Mouse (Mus musculus) forebrain, embryonic 13.5 days (tissue): Measurements from ENCODE around the gene Il13. TPM values are rescaled to one million over a fixed set of nuclear protein-coding genes. Genes with fewer than 3 reads are reported as not detected.

Experiments
- ATAC-seq: fragments of 200-750 bp; cut with Nextera tagmentation; 2 replicates; pipeline ENCODE4 v1.8.0; 2017
- H3K27ac ChIP-seq: fragments of 300-500 bp; sonication (generic); 2 replicates; pipeline ENCODE4 v1.5.1; 2015; ENCODE audit warnings: inconsistent platforms, mild to moderate bottlenecking, moderate library complexity
- H3K27me3 ChIP-seq: fragments of 300-500 bp; sonication (generic); 2 replicates; pipeline ENCODE4 v1.6.1; 2015; ENCODE audit warnings: mild to moderate bottlenecking, inconsistent platforms
- H3K36me3 ChIP-seq: fragments of 300-500 bp; sonication (generic); 2 replicates; pipeline ENCODE4 v1.6.1; 2015; ENCODE audit warnings: mild to moderate bottlenecking, inconsistent platforms; ENCODE audit not compliant: poor library complexity, severe bottlenecking
- H3K4me1 ChIP-seq: fragments of 300-500 bp; sonication (generic); 2 replicates; pipeline ENCODE4 v1.6.1; 2015; ENCODE audit warnings: inconsistent platforms
- H3K4me2 ChIP-seq: fragments of 300-500 bp; sonication (generic); 2 replicates; pipeline ENCODE4 v1.6.1; 2015; ENCODE audit warnings: inconsistent platforms, mild to moderate bottlenecking, moderate library complexity
- H3K4me3 ChIP-seq: fragments of 300-500 bp; sonication (generic); 2 replicates; pipeline ENCODE4 v1.5.1; 2015; ENCODE audit warnings: mild to moderate bottlenecking, inconsistent platforms
- H3K9ac ChIP-seq: fragments of 300-500 bp; sonication (generic); 2 replicates; pipeline ENCODE4 v1.6.1; 2015; ENCODE audit warnings: mild to moderate bottlenecking, inconsistent platforms
- H3K9me3 ChIP-seq: fragments of 300-500 bp; sonication (generic); replicated peaks from 2 replicates; pipeline ENCODE4 v1.6.1; 2016; ENCODE audit warnings: inconsistent platforms
- WGBS: fragments of 180-500 bp; shearing (Covaris S2); methylation state at CpG from one replicate; pipeline ENCODE4 v1.1.7; 2015; 5-methylcytosine and 5-hydroxymethylcytosine counted together
- polyA plus RNA-seq: library from polyadenylated mRNA; unstranded; fragments of >200 nt; fragmentation: Nextera tagmentation; extraction: Ambion mirVana; gene quantifications from 2 replicates; pipeline ENCODE4 v1.2.1, GENCODE M21; 2015

Gene Il13
- polyA plus RNA-seq, 1 experiment from 2014 or later = not detected

DNA sequence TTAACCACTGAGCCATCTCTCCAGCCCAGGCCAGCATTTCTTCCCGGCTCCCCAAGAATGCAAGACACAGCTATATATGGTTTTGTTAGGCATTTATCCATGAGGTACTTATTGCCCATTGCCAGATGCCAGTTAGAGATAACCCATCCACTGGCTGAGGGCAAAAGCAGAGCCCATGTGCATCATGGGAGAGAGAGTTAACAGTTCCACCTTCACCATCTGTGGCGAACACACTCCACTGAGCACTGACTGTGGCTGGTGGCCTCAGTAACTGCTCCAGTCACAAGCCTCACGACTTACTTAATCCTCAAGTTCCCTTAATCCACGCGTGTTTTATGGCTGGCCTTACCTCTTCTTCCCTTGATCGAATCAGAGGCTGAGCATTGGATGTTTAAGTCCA lies 25.3 kb downstream of the Il13 start:
- no peak for ATAC-seq
- Histone ChIP-seq H3K4me3 (no peak overlapping the region), H3K9me3 (no peaks in the 10 kb centered on the region), H3K36me3 (0 out of 2 replicates have a peak, but pooled peaks cover 3% of the 10 kb centered on the region), H3K4me1 (peaks cover 7% of the 10 kb centered on the region), H3K27ac (no peak overlapping the region), H3K9ac (no peak overlapping the region), H3K27me3 (no peaks in the 10 kb centered on the region), H3K4me2 (no peak overlapping the region)
- 81% methylated on average over 6 of the region's 6 CpGs for WGBS

DNA sequence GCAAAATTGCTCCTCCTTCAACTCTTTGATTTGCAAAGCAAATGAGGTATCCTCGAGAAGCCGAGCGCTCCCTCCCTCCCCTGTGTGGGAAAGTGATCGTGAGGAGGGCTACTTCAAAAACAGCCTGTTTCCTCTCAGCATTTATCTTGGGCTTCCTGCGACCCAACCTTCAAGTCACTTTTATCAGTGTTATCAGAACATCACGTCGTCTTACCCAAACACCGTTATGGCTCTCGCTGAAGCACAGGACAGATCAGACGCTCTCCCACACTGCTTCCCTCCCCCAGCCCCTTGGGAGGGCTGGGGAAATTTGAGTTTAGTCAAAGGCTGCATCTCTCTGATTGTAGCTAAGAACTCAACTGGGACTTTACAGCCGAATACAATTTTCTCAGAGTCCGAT lies 28.9 kb downstream of the Il13 start:
- H3K4me3 ChIP-seq = no peak overlapping the region
- WGBS = 9% methylated on average over 12 of the region's 12 CpGs

DNA sequence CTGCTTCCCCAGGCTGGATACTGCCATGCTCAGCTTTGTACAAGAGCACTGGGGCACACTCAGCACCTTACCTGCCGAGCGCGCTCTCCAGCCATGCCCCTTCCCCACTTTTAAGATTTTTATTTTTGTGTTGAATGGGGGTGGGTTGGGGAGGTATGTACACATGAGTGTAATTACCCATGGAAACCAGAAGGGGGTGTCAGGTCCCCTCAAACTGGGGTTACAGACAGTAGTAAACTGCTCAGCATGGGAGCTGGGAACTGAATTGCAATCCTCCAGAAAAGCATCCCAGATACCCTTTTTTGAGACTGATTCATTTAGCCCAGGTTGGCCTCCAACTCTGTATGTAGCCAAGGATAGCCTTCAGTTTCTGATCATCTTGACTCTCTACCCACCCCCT lies 29.5 kb downstream of the Il13 start:
- WGBS = 91% methylated on average over 3 of the region's 3 CpGs
- peaks cover 30% of the 10 kb centered on the region for H3K36me3 ChIP-seq

More for the DNA sequence above, 28.9 kb downstream of the Il13 start:
- Histone ChIP-seq H3K4me2 (peak overlapping the region; percentile 31), H3K9ac (no peak overlapping the region), H3K27ac (no peak overlapping the region), H3K4me1 (peaks cover 7% of the 10 kb centered on the region), H3K9me3 (no peaks in the 10 kb centered on the region), H3K27me3 (no peaks in the 10 kb centered on the region), H3K36me3 (peaks cover 23% of the 10 kb centered on the region)
- ATAC-seq = no peak

DNA sequence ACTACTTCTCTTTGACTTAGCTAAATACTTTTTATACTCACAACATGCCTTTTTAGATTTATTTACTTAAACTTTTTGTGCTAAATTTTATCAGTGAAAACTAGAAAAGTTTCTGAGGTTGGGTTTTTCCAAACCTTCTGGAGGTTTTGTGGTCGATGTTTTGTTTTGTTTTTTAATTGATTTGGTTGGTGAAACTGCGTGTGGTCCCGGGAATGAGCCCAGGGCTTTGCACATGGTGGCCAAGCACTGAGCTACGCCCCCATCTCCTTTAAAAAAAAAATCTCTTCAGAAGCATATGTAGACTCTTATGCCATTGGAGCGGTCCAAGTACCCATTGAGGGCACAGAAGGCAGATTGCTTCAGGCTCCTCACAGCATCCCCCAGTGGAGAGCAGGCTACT lies 43.4 kb downstream of the Il13 start:
- H3K27me3 ChIP-seq = no peaks in the 10 kb centered on the region
- no peaks in the 10 kb centered on the region for H3K9me3 ChIP-seq
- H3K36me3 ChIP-seq = peaks cover 91% of the 10 kb centered on the region
- H3K9ac ChIP-seq = no peak overlapping the region
- 94% methylated on average over 5 of the region's 5 CpGs for WGBS
- ATAC-seq = no peak
- H3K27ac ChIP-seq = no peak overlapping the region
- no peak overlapping the region for H3K4me2 ChIP-seq
- H3K4me3 ChIP-seq = no peak overlapping the region
- no peaks in the 10 kb centered on the region for H3K4me1 ChIP-seq

More for the DNA sequence above, 29.5 kb downstream of the Il13 start:
- Histone ChIP-seq H3K4me1 (peaks cover 7% of the 10 kb centered on the region), H3K9me3 (no peaks in the 10 kb centered on the region), H3K27ac (no peak overlapping the region), H3K4me2 (no peak overlapping the region), H3K27me3 (no peaks in the 10 kb centered on the region), H3K9ac (no peak overlapping the region), H3K4me3 (no peak overlapping the region)
- no peak for ATAC-seq

DNA sequence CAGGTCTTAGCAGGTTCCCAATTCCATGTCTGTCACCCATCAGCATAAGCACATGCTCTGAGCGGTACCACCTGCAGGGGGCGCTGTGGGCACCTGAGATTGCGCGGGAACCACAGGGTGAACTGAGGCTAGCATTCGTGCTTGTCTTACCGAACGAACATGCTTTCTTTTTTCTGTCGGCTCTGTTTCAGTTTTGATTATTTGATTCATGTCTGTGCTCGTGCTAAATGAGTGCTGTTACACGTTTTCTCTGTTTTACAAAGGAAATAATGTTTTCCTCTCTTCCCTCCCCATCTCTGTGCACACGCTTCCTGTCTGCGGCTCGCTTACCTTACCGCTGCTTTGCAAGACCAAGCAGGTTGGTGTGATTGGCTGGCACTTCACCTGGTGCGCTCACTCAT lies 44.1 kb downstream of the Il13 start:
- peaks cover 94% of the 10 kb centered on the region for H3K36me3 ChIP-seq
- H3K9me3 ChIP-seq = no peaks in the 10 kb centered on the region
- no peak overlapping the region for H3K9ac ChIP-seq
- no peak overlapping the region for H3K4me3 ChIP-seq
- 40% methylated on average over 15 of the region's 15 CpGs for WGBS
- H3K27me3 ChIP-seq = no peaks in the 10 kb centered on the region
- no peaks in the 10 kb centered on the region for H3K4me1 ChIP-seq
- H3K4me2 ChIP-seq = no peak overlapping the region
- no peak overlapping the region for H3K27ac ChIP-seq
- no peak for ATAC-seq

DNA sequence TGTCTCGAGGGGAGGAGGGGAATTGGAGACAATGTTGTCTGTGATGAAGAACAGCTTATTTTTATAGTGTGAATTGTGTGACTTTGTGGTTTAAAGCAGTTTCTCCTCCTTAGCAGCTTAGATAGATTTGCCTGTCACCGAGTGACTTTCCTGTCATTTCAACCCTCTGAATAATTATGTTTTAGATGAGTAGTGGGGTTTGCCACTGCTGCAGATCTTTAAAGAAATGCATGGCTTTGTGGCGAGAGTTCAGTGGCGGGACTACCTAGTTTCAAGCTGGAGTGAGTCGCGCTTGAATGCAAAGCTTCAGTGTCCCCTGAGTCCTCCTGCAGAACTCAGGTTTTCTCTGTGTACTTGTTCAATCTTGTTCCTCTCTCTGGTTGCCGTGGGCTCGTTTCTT lies 46.2 kb downstream of the Il13 start:
- H3K4me2 ChIP-seq = no peak overlapping the region
- H3K27ac ChIP-seq = no peak overlapping the region
- H3K9ac ChIP-seq = no peak overlapping the region
- 81% methylated on average over 8 of the region's 8 CpGs for WGBS
- H3K36me3 ChIP-seq = peaks cover 94% of the 10 kb centered on the region
- H3K9me3 ChIP-seq = no peaks in the 10 kb centered on the region
- H3K4me1 ChIP-seq = no peaks in the 10 kb centered on the region
- H3K27me3 ChIP-seq = no peaks in the 10 kb centered on the region
- no peak overlapping the region for H3K4me3 ChIP-seq
- no peak for ATAC-seq

DNA sequence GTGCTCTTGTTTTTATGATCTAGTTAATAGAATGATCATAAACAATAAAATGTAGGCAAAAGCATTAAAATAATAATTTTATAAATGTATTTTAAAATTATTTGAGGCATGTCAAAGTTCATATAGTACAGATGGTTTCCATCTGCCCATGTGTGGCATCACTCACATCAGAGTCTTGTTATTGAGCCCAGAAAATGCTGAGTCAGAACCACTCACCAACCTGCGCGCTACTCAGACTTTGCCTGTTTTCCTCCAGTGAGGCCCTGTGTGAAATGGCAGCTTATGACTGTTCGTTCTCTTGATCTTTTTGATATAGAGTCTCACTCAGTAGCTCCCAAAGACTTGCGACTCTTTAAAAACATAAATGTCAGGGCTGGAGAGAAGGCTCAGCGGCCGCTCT lies 49.0 kb downstream of the Il13 start:
- no peaks in the 10 kb centered on the region for H3K9me3 ChIP-seq
- no peak for ATAC-seq
- 97% methylated on average over 6 of the region's 6 CpGs for WGBS

DNA sequence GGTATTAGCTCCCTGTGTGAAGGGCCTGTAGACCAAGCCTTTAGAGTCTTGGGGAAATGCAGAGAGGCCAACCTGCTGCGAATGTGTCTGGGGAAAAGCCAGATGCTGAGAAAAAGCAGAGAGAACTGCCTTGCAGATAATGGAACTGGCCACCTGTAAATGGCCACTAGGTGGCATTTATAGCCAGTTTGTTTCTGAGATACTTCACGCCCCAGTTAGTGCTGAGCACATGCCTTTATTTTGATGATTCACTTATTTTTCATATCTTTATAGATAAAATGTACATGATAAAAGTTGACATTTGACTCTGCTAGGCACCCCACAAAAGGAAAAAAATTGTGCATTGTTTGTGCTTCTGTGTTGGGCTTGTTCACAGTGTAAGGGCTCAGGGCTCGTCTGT lies 49.7 kb downstream of the Il13 start:
- Histone ChIP-seq H3K36me3 (peaks cover 92% of the 10 kb centered on the region), H3K27ac (no peak overlapping the region), H3K4me3 (no peak overlapping the region), H3K9ac (no peak overlapping the region), H3K4me2 (no peak overlapping the region), H3K4me1 (no peaks in the 10 kb centered on the region), H3K9me3 (no peaks in the 10 kb centered on the region), H3K27me3 (no peaks in the 10 kb centered on the region)
- no peak for ATAC-seq
- WGBS = 63% methylated on average over 3 of the region's 3 CpGs

More for the DNA sequence above, 49.0 kb downstream of the Il13 start:
- H3K9ac ChIP-seq = no peak overlapping the region
- peaks cover 90% of the 10 kb centered on the region for H3K36me3 ChIP-seq
- H3K4me1 ChIP-seq = no peaks in the 10 kb centered on the region
- no peak overlapping the region for H3K27ac ChIP-seq
- no peaks in the 10 kb centered on the region for H3K27me3 ChIP-seq
- H3K4me2 ChIP-seq = no peak overlapping the region
- H3K4me3 ChIP-seq = no peak overlapping the region

DNA sequence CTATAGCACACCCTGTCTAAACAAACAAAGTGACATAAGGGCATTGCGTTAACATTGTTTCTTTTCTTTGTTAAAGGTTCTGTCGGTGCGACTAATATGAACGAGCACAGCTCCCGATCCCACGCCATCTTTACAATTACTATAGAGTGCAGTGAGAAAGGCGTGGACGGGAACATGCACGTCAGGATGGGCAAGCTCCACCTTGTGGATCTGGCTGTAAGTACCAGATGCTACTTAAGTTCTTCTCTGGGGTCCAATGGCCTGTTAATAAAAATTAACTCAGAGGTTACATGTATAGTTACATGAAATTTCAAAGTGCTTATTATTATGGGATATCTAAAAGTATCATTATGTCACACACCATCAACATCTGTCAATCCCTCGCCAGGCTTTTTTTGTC lies 51.4 kb downstream of the Il13 start:
- H3K4me3 ChIP-seq = no peak overlapping the region
- no peak overlapping the region for H3K4me2 ChIP-seq
- H3K27ac ChIP-seq = no peak overlapping the region
- peaks cover 90% of the 10 kb centered on the region for H3K36me3 ChIP-seq
- ATAC-seq = no peak
- no peaks in the 10 kb centered on the region for H3K9me3 ChIP-seq
- no peaks in the 10 kb centered on the region for H3K4me1 ChIP-seq
- H3K27me3 ChIP-seq = no peaks in the 10 kb centered on the region
- 75% methylated on average over 10 of the region's 10 CpGs for WGBS
- H3K9ac ChIP-seq = no peak overlapping the region

Other genes starting within 250 kb of the Il13 start
- gene Leap2, start 211.5 kb downstream of the Il13 start, polyA plus RNA-seq = 0.49 TPM in 1 of 2 replicates, not detected in the other
- gene Uqcrq, start 203.9 kb downstream of the Il13 start, polyA plus RNA-seq = 677 and 698 TPM in 2 replicates
- gene Gdf9, start 203.7 kb downstream of the Il13 start, polyA plus RNA-seq = 2.1 and 2.7 TPM in 2 replicates
- not detected in 2 replicates for gene Gm10447, start 177.6 kb downstream of the Il13 start, polyA plus RNA-seq
- 1.2 and 1.3 TPM in 2 replicates for gene Shroom1, start 177.5 kb downstream of the Il13 start, polyA plus RNA-seq
- not detected in 2 replicates for gene Gm9837, start 164.2 kb downstream of the Il13 start, polyA plus RNA-seq
- gene Gm9945, start 154.5 kb downstream of the Il13 start, polyA plus RNA-seq = not detected in 2 replicates
- gene Sowaha, start 154.4 kb downstream of the Il13 start, polyA plus RNA-seq = 0.97 and 1.1 TPM in 2 replicates
- gene Sept8, start 115.4 kb downstream of the Il13 start, polyA plus RNA-seq = 17.1 and 17.9 TPM in 2 replicates
- gene Kif3a, start 67.3 kb downstream of the Il13 start, polyA plus RNA-seq = 199 and 202 TPM in 2 replicates
- 1.8 and 2.9 TPM in 2 replicates for gene Il4, start 16.0 kb downstream of the Il13 start, polyA plus RNA-seq
- gene Rad50, start 72.6 kb upstream of the Il13 start, polyA plus RNA-seq = 17.7 and 18.2 TPM in 2 replicates
- gene Il5, start 86.1 kb upstream of the Il13 start, polyA plus RNA-seq = not detected in 2 replicates
- 2.6 and 2.7 TPM in 2 replicates for gene Irf1, start 135.3 kb upstream of the Il13 start, polyA plus RNA-seq
- not detected in 2 replicates for gene Gm17334, start 138.5 kb upstream of the Il13 start, polyA plus RNA-seq
- 0.41 TPM in 1 of 2 replicates, not detected in the other for gene Gm12216, start 224.6 kb upstream of the Il13 start, polyA plus RNA-seq